Mouse (Mus musculus): ENCODE results near the gene Ddx25.
A peak's percentile ranks its signal among the peaks of the same experiment; 100 is the strongest.

DNA sequence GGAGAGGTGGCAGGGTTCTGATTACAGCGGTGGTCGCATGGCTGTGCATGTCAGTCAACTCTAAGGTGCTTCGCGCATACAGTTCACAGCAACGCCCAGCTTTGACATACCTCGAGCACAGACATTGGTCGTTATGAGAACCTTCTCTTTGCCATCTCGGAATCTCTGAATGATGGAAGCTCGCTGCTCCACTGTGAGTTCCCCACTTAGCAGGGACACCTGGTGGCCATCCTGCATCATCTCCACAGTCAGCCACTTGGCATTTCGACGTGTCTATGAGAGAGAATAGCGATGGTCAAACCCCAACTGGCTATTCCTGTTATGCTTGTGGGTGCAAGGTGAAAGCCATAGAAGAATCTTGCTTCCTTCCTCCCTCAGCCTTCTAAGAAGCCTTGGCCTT is 12.6 kb downstream of the Ddx25 start:
- TF ChIP-seq CTCF (IDR thresholded peaks at IDR 0.05; ENCODE audit: low read depth) (peak; percentile 34; the same call in 1 of the 2 replicates), EP300 (IDR thresholded peaks at IDR 0.05; ENCODE audit: low read depth) (no peak)
